Mouse (Mus musculus) stomach, embryonic 16.5 days (tissue): ENCODE measurements around the gene Carmil2. TPM values are rescaled to one million over a fixed set of nuclear protein-coding genes. Genes with fewer than 3 reads are reported as not detected.

ENCODE experiments used
- ATAC-seq: fragments of 200-750 bp; cut with Nextera tagmentation; 2 replicates; pipeline ENCODE4 v1.8.0; 2017; ENCODE audit warnings: moderate number of reproducible peaks, moderate TSS enrichment; ENCODE audit not compliant: insufficient read depth, low FRiP score
- H3K27ac ChIP-seq: fragments of 300-500 bp; sonication (generic); 2 replicates; pipeline ENCODE4 v1.5.1; 2014; ENCODE audit warnings: low read length
- H3K27me3 ChIP-seq: fragments of 300-500 bp; sonication (generic); 2 replicates; pipeline ENCODE4 v1.6.1; 2014; ENCODE audit warnings: low read length, control low read depth, mixed read lengths; ENCODE audit not compliant: control insufficient read depth, insufficient read depth
- H3K36me3 ChIP-seq: fragments of 300-500 bp; sonication (generic); 2 replicates; pipeline ENCODE4 v1.6.1; 2014; ENCODE audit warnings: low read length; ENCODE audit not compliant: control insufficient read depth, insufficient read depth
- H3K4me1 ChIP-seq: fragments of 300-500 bp; sonication (generic); 2 replicates; pipeline ENCODE4 v1.6.1; 2014; ENCODE audit warnings: low read length, control low read depth, mixed read lengths; ENCODE audit not compliant: control insufficient read depth, insufficient read depth
- H3K4me2 ChIP-seq: fragments of 300-500 bp; sonication (generic); 2 replicates; pipeline ENCODE4 v1.6.1; 2014; ENCODE audit warnings: low read depth, low read length, mixed read lengths
- H3K4me3 ChIP-seq: fragments of 300-500 bp; sonication (generic); replicated peaks from 2 replicates; pipeline ENCODE4 v1.5.1; 2014; ENCODE audit warnings: mild to moderate bottlenecking, low read length
- H3K9ac ChIP-seq: fragments of 300-500 bp; sonication (generic); 2 replicates; pipeline ENCODE4 v1.6.1; 2014; ENCODE audit warnings: low read length
- H3K9me3 ChIP-seq: fragments of 300-500 bp; sonication (generic); replicated peaks from 2 replicates; pipeline ENCODE4 v1.6.1; 2016; ENCODE audit warnings: low read length, control low read depth; ENCODE audit not compliant: control insufficient read depth
- WGBS: fragments of 180-500 bp; shearing (Covaris S2); extraction: QIAGEN DNeasy Blood & Tissue Kit; methylation state at CpG from one replicate; pipeline ENCODE4 v1.1.7; 2014; 5-methylcytosine and 5-hydroxymethylcytosine counted together
- polyA plus RNA-seq: library from polyadenylated mRNA; unstranded; fragments of >200 nt; fragmentation: Nextera tagmentation; extraction: Ambion mirVana; gene quantifications from 2 replicates; pipeline ENCODE4 v1.2.1, GENCODE M21; 2015

Gene Carmil2
- polyA plus RNA-seq, 1 experiment from 2014 or later: 0.74 TPM

- Histone ChIP-seq H3K27ac (peak within 1 kb of the TSS; percentile 97), H3K4me3 (peak within 1 kb of the TSS; percentile 85), H3K4me1 (peaks cover 12% of the 10 kb centered on the region), H3K9ac (peak within 1 kb of the TSS; percentile 80), H3K27me3 (no peaks in the 10 kb centered on the region), H3K4me2 (peak within 1 kb of the TSS; percentile 89), H3K36me3 (0 out of 2 replicates have a peak, but pooled peaks cover 6% of the 10 kb centered on the region), H3K9me3 (no peaks in the 10 kb centered on the region)
- ATAC-seq: peak; percentile 87
- under 1% methylated on average over 60 of the region's 60 CpGs for WGBS
Observed at GRCm38 (mm10) chr8:105700966-105701824, 15.1 kb downstream of the Carmil2 start, which contains the start of the genes Acd and Pard6a. Acd (minus strand) TSS chr8:105701102. Pard6a (plus strand) TSS chr8:105701148.

DNA sequence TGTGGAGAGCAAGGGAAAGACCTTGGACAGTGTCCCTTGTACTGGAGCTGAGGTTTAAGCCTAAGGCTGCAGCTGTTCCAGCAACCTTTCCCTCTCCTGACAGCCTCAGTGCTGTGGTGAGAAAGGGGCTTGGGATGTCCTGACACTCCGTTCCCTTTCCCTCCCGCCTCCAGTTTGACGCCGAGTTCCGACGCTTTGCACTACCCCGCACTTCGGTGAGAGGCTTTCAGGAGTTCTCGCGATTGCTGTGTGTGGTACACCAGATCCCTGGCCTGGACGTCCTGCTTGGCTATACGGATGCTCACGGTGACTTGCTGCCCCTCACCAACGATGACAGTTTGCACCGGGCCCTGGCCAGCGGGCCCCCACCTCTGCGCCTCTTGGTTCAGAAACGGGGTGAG is 15.9 kb downstream of the Carmil2 start:
- WGBS: 40% methylated on average over 18 of the region's 18 CpGs
- ATAC-seq: no peak
- H3K27ac ChIP-seq: peak overlapping the region; percentile 55; the same call in 1 of the 2 replicates
- H3K27me3 ChIP-seq: no peaks in the 10 kb centered on the region
- H3K9ac ChIP-seq: peak overlapping the region; percentile 80
- H3K4me3 ChIP-seq: peak overlapping the region; percentile 85
- H3K9me3 ChIP-seq: no peaks in the 10 kb centered on the region
- H3K36me3 ChIP-seq: 0 out of 2 replicates have a peak, but pooled peaks cover 6% of the 10 kb centered on the region
- peaks cover 13% of the 10 kb centered on the region for H3K4me1 ChIP-seq
- H3K4me2 ChIP-seq: peak overlapping the region; percentile 89

GRCm38 (mm10) chr8:105702731-105703415 is 16.8 kb downstream of the Carmil2 start:
- no peak overlapping the region for H3K4me3 ChIP-seq
- 90% methylated on average over 24 of the region's 24 CpGs for WGBS
- H3K4me2 ChIP-seq: no peak overlapping the region
- no peak overlapping the region for H3K27ac ChIP-seq
- H3K9me3 ChIP-seq: no peaks in the 10 kb centered on the region
- no peak overlapping the region for H3K9ac ChIP-seq
- peaks cover 20% of the 10 kb centered on the region for H3K4me1 ChIP-seq
- ATAC-seq: no peak
- H3K36me3 ChIP-seq: 0 out of 2 replicates have a peak, but pooled peaks cover 4% of the 10 kb centered on the region
- no peaks in the 10 kb centered on the region for H3K27me3 ChIP-seq

- Histone ChIP-seq H3K4me2 (no peak overlapping the region), H3K9ac (no peak overlapping the region), H3K4me1 (peaks cover 23% of the 10 kb centered on the region), H3K36me3 (no peaks in the 10 kb centered on the region), H3K9me3 (no peaks in the 10 kb centered on the region), H3K27ac (no peak overlapping the region), H3K27me3 (no peaks in the 10 kb centered on the region), H3K4me3 (no peak overlapping the region)
- no peak for ATAC-seq
- WGBS: 94% methylated on average over 34 of the region's 34 CpGs
Observed at GRCm38 (mm10) chr8:105704146-105704812, 18.2 kb downstream of the Carmil2 start.

GRCm38 (mm10) chr8:105704955-105705354 is 18.9 kb downstream of the Carmil2 start:
- Histone ChIP-seq H3K4me2 (no peak overlapping the region), H3K27ac (no peak overlapping the region), H3K9me3 (no peaks in the 10 kb centered on the region), H3K36me3 (no peaks in the 10 kb centered on the region), H3K4me3 (no peak overlapping the region), H3K9ac (no peak overlapping the region), H3K27me3 (no peaks in the 10 kb centered on the region), H3K4me1 (peaks cover 22% of the 10 kb centered on the region)
- ATAC-seq: no peak
- 91% methylated on average over 6 of the region's 6 CpGs for WGBS

DNA sequence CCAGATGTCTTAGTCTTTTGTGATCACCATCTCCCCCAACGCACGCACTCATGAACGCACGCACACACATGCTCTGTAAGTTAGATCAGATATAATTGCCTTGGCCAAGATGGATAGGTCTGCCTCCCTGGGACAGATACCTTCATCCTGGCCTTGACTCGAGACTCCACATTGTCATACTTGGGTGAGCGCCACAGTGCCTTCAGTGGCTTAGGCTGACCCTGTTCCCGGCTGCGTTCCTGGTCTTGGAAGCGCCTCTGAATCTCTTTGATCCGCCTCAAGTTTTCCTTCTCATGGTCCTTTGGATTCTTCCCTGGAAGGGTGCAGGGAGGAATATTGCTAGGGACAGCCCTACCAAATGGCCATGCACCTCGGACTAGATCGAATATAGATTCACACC is 20.4 kb downstream of the Carmil2 start:
- H3K9ac ChIP-seq: no peak overlapping the region

GRCm38 (mm10) chr8:105707498-105708403 is 21.7 kb downstream of the Carmil2 start, which contains the start of the genes 4933405L10Rik and Enkd1:
4933405L10Rik (plus strand) TSS chr8:105707655.
Enkd1 (minus strand) TSS chr8:105708210.
- H3K27me3 ChIP-seq: no peaks in the 10 kb centered on the region
- ATAC-seq: peak; percentile 80

More for the DNA sequence above, 20.4 kb downstream of the Carmil2 start:
- no peak overlapping the region for H3K4me2 ChIP-seq
- ATAC-seq: no peak
- H3K4me1 ChIP-seq: peaks cover 18% of the 10 kb centered on the region
- no peaks in the 10 kb centered on the region for H3K36me3 ChIP-seq
- H3K4me3 ChIP-seq: no peak overlapping the region
- 80% methylated on average over 12 of the region's 12 CpGs for WGBS
- H3K27ac ChIP-seq: no peak overlapping the region
- H3K27me3 ChIP-seq: no peaks in the 10 kb centered on the region
- H3K9me3 ChIP-seq: no peaks in the 10 kb centered on the region

GRCm38 (mm10) chr8:105708675-105709074 is 22.6 kb downstream of the Carmil2 start:
- 90% methylated on average over 8 of the region's 8 CpGs for WGBS
- Histone ChIP-seq H3K36me3 (no peaks in the 10 kb centered on the region), H3K9me3 (no peaks in the 10 kb centered on the region), H3K9ac (no peak overlapping the region), H3K4me3 (no peak overlapping the region), H3K27me3 (no peaks in the 10 kb centered on the region), H3K27ac (no peak overlapping the region), H3K4me2 (no peak overlapping the region), H3K4me1 (peaks cover 12% of the 10 kb centered on the region)
- no peak for ATAC-seq

More at GRCm38 (mm10) chr8:105707498-105708403, 21.7 kb downstream of the Carmil2 start, which contains the start of the genes 4933405L10Rik and Enkd1:
- peak within 1 kb of the TSS; percentile 99 for H3K4me2 ChIP-seq
- H3K36me3 ChIP-seq: no peaks in the 10 kb centered on the region
- peak within 1 kb of the TSS; percentile 81 for H3K9ac ChIP-seq
- H3K27ac ChIP-seq: no peak within 1 kb of the TSS
- WGBS: under 1% methylated on average over 55 of the region's 55 CpGs
- H3K9me3 ChIP-seq: no peaks in the 10 kb centered on the region
- H3K4me3 ChIP-seq: peak within 1 kb of the TSS; percentile 85
- peaks cover 12% of the 10 kb centered on the region for H3K4me1 ChIP-seq
